Mouse (Mus musculus): ENCODE data around the gene Srgn. TPM values are rescaled to one million over a fixed set of nuclear protein-coding genes. Genes with fewer than 3 reads are reported as not detected.

The Srgn gene
- total RNA-seq, 2 experiments from 2014 or later, result 7.1 to 9.7 TPM

DNA sequence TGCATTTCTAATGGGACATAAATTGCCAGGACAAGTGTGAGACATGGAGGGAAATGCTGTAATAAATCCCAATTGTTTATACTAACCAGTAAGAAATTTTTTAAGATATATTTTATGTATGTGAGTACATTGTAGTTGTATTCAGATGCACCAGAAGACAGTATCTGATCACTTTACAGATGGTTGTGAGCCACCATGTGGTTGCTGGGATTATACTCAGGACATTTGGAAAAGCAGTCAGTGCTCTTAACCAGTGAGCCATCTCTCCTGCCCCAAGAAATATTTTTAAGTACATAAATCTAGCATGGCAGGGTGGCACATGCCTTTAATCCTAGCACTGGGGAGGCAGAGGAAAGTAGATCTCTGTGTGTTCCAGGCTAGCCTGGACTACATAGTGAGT lies 18.5 kb upstream of the Srgn start:
- peak; percentile 8 for TF ChIP-seq CTCF (IDR thresholded peaks at IDR 0.05)
- no peak for DNase-seq (ENCODE audit: extremely low spot score in 1 of 2, low spot score in 2 of 2)
- no peak overlapping the region for H3K27ac ChIP-seq
- intact Hi-C loops (cut with DNase I), result no loop called here
- no peak overlapping the region for H3K4me3 ChIP-seq

DNA sequence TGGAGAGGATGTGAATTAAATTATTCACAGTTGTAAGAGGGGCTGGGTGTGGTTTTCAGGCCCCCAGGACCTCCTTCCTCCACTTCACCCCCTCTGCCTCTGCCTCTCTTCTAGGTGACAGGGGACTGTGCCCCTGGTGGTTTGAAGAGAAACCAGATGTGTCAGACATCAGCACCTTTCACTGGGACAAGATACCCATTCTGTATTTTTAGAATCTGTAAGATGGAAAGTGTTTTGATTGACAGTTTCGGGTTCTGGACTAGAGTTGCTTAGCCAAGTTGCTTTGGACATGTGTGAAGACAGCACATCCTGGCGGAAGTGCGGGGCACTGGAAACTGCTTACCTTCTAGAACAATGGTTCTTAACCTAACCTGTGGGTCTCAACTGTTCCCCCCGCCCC lies 17.1 kb upstream of the Srgn start:
- H3K27ac ChIP-seq, result no peak overlapping the region
- intact Hi-C loops (cut with DNase I), result no loop called here
- no peak for DNase-seq (ENCODE audit: extremely low spot score in 1 of 2, low spot score in 2 of 2)
- no peak overlapping the region for H3K4me3 ChIP-seq
- no peak for TF ChIP-seq CTCF (IDR thresholded peaks at IDR 0.05)

DNA sequence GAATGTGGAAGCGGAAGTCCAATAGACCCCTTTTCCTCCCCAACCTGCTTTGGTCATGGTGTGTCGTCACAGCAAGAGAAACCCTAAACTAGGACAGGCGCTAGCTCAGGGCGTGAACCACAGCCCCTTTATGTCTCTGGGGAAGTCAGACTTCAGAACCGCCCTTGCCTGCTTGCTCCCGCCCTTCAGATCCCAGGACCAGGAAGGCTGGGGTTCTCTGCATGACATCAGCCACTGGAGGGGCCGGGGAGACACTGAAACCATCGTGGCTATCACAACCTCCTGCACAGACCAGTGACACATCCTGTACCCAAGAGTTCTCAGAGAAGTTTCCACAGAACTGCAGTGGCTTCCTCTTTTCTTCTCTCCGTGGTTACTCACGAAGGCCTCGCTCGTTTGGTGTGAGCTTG lies 16.2 kb upstream of the Srgn start:
- no peak for TF ChIP-seq CTCF (IDR thresholded peaks at IDR 0.05)
- DNase-seq (ENCODE audit: extremely low spot score in 1 of 2, low spot score in 2 of 2), result no peak
- intact Hi-C loops (cut with DNase I), result no loop called here
- H3K4me3 ChIP-seq, result no peak overlapping the region
- no peak overlapping the region for H3K27ac ChIP-seq

DNA sequence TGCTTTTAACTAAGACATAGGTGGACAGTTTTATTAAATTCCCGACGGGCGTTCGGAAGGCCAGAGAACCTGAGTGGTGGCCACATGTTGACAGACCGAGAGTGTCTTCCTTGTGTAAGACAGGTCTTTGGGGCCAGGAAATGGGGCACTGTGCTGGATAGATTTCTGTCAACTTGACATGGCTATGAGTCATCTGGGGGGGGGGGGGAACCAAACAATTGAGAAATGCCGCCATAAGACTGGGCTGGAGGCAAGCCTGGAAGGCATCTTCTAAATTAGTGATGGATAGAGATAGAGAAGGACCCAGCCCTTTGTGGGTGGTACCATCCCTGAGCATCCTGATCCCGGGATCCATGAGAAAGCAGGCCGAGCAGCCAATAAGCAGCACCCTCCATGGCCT lies 15.7 kb upstream of the Srgn start:
- Histone ChIP-seq H3K27ac (no peak overlapping the region), H3K4me3 (no peak overlapping the region)
- no peak for TF ChIP-seq CTCF (IDR thresholded peaks at IDR 0.05)
- DNase-seq (ENCODE audit: extremely low spot score in 1 of 2, low spot score in 2 of 2), result no peak
- intact Hi-C loops (cut with DNase I), result no loop called here

DNA sequence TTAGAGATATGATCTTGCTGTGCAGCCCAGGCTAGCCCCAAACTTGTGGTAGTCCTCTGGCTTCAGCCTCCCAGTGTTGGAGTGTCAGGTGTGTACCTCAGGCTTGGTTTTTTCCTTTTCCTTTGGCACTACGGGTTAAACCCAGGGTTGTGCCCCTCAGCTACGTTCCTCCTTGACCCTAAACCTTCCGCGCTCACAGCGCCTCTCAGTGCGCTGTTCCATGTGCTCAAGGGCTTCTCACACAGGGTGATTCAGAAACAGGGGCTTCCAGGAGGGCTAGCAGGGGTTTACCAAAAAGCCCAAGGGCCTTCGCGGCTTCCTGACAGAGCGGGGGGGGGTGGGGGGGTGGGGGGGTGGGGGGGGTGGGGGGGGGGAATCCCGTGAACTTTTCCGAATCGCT lies 15.3 kb upstream of the Srgn start:
- TF ChIP-seq CTCF (IDR thresholded peaks at IDR 0.05), result no peak
- intact Hi-C loops (cut with DNase I), result no loop called here
- H3K4me3 ChIP-seq, result no peak overlapping the region
- no peak for DNase-seq (ENCODE audit: extremely low spot score in 1 of 2, low spot score in 2 of 2)
- no peak overlapping the region for H3K27ac ChIP-seq

DNA sequence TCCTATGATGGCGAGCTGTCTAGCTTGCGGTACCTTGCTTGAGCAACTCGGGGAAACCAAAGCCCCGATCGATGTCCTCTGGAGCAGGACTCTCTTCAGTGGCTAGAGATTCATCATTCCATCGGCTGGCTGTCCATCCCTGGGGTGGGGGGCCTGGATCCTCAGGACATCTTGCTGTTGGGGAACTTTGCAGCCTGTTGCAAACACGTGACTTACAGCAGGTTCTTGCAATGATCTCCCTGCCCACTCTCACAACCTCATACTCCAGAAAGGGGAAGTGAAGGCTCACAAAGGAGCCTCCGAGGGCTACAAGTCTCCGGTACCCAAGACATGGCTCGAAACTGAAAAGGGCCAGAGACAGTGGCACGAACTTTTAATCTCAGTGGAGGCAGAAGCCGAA lies 14.2 kb upstream of the Srgn start:
- intact Hi-C loops (cut with DNase I), result no loop called here
- TF ChIP-seq CTCF (IDR thresholded peaks at IDR 0.05), result no peak
- Histone ChIP-seq H3K4me3 (no peak overlapping the region), H3K27ac (no peak overlapping the region)
- no peak for DNase-seq (ENCODE audit: extremely low spot score in 1 of 2, low spot score in 2 of 2)

DNA sequence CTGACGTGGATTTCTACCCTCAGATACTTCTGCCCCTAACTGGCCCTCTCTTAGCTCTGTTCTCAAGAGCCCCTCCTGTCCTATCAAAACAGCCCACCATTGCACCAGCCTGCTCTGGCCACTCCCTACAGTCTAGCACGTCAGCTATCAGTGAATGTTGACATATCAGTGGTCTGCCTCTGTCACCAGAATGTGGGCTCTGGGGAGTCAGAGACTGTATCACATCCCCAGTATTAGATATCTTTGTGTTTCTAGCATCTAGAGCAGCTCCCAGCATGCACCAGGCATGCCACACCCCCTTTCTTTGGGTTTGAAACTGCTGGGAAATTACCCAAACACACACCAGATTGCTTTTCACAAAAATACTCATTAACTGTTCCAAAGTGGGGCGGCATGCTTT lies 13.5 kb upstream of the Srgn start:
- Histone ChIP-seq H3K4me3 (no peak overlapping the region), H3K27ac (no peak overlapping the region)
- TF ChIP-seq CTCF (IDR thresholded peaks at IDR 0.05), result no peak
- intact Hi-C loops (cut with DNase I), result no loop called here
- no peak for DNase-seq (ENCODE audit: extremely low spot score in 1 of 2, low spot score in 2 of 2)

DNA sequence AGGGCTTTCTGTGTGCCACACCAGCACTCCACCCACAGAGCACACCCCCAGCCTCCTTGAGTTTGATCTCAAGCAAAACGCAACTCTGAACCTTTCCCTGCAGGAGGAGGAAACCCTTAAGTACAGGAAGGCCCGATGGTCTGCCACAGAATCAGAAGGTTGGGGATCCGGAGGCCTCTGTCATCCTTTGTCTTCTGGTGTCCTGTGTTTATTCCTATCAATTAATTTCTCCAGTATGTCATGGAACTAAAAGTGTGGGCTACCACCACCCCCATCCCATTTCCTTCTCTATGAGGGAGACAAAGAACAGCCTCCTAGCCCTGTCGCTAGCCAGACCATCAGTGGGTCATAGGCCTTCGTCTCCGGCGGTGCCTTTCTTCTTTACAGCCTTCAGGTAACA lies 7.3 kb upstream of the Srgn start:
- no peak overlapping the region for H3K4me3 ChIP-seq
- no peak for TF ChIP-seq CTCF (IDR thresholded peaks at IDR 0.05)
- intact Hi-C loops (cut with DNase I), result no loop called here
- H3K27ac ChIP-seq, result no peak overlapping the region
- DNase-seq (ENCODE audit: extremely low spot score in 1 of 2, low spot score in 2 of 2), result no peak

DNA sequence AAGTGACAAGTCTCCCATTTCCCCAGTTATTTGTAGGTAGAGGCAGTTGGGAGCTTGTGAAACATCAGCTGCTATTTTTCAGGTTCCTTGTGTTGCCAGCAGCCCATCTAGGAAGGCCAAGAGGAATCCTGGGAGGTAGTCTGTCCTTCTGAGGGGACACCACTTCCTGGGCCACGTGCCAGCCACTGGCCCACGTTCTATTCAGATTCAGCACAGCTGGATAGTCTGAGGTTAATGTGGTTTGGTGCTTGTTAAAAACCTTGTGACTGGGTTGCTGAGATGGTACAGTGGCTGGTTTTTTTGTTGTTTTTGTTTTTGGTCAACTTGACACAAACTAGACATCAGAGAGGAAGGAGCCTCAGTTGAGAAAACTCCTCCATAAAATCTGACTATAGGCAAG lies 5.6 kb upstream of the Srgn start:
- intact Hi-C loops (cut with DNase I), result no loop called here
- TF ChIP-seq CTCF (IDR thresholded peaks at IDR 0.05), result no peak
- Histone ChIP-seq H3K27ac (no peak overlapping the region), H3K4me3 (no peak overlapping the region)
- DNase-seq (ENCODE audit: extremely low spot score in 1 of 2, low spot score in 2 of 2), result no peak

DNA sequence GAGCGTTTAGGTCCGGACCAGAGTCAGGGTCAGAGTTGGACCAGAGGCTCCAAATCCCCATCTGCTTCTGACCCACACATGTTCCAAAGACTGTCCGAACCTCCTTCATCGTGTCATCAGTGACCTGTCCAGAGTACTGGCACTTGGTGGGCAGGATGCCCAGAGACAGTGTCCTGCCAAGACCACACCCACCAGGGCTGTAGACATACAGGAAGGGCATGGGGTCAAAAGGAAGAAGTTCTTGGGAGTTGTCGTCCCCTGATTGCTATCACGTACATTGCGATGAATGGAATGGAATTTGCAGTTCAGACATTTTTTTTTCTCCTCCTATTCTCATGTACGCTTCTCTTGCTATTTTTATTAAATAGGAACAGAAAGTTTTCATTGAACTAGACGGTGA lies 2.9 kb upstream of the Srgn start:
- H3K4me3 ChIP-seq, result no peak overlapping the region
- H3K27ac ChIP-seq, result no peak overlapping the region
- DNase-seq (ENCODE audit: extremely low spot score in 1 of 2, low spot score in 2 of 2), result no peak
- intact Hi-C loops (cut with DNase I), result no loop called here
- TF ChIP-seq CTCF (IDR thresholded peaks at IDR 0.05), result no peak

DNA sequence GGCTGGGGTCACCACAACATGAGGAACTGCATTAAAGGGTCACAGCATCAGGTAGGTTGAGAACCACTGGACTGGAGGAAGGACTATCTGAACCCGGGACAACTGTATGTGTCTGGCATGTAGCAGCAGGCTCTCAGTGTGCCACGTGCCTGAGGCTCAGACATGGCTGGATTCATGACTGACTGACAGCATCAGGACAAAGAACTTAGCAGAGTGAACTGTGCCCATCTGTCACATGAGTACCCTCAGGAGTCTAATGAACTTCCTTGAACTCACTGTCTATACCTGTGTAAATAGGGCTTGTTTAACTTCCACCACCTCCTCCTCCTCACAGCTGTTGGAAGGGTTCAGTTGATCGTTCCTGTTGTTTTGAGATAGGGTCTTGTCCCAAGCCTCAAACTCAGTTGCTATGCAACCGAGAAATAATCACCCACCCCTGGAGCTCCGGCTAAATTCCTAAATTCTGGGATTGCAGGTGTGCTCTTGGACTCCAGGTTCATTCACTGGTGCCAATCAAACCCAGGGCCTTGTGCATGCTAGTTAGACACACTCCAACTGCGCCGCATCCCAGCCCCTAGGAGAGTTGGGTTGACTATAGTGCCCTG lies 4.8 kb downstream of the Srgn start:
- Histone ChIP-seq H3K27ac (no peak overlapping the region), H3K4me3 (no peak overlapping the region)
- TF ChIP-seq CTCF (IDR thresholded peaks at IDR 0.05), result no peak
- no peak for DNase-seq (ENCODE audit: extremely low spot score in 1 of 2, low spot score in 2 of 2)
- intact Hi-C loops (cut with DNase I), result no loop called here

DNA sequence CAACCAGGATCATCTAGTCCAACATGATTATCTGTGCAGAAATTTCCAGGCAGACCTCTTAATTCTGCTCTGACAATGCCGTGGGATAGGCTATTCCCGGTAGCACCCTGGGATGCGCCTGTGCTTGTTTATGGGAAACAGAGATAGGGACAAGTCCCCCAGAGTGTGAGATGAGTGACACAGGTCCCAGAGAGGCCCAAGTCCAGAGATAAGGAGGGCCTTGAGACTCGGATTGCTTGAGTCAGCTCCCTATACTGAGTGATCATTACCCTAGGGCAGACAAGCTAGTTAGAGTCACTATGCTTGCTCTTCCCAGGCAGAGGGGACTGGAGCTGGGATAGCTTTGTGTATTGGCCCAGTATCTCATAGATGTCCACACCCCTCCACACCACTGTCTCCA lies 5.5 kb downstream of the Srgn start:
- Histone ChIP-seq H3K4me3 (no peak overlapping the region), H3K27ac (no peak overlapping the region)
- no peak for DNase-seq (ENCODE audit: extremely low spot score in 1 of 2, low spot score in 2 of 2)
- no peak for TF ChIP-seq CTCF (IDR thresholded peaks at IDR 0.05)
- intact Hi-C loops (cut with DNase I), result no loop called here

DNA sequence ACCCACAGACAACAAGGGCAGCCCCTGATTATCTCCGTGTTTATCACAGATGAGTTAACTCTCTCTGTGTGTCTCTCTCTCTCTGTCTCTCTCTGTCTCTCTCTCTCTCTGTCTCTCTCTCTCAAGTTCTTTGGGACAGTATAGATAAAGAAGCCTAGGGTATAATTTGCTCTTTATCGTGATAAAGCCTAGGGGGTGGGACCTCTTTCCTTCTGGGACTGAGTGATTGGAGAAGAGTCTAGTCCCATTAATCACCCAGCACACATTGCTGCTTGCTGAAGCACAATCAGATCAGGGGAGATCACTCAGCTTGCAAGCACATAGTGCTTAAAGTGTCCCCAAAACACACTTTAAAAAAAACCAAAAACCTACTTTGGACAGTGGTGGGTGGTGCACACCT lies 6.3 kb downstream of the Srgn start:
- intact Hi-C loops (cut with DNase I), result no loop called here
- H3K27ac ChIP-seq, result no peak overlapping the region
- no peak for DNase-seq (ENCODE audit: extremely low spot score in 1 of 2, low spot score in 2 of 2)
- TF ChIP-seq CTCF (IDR thresholded peaks at IDR 0.05), result no peak
- no peak overlapping the region for H3K4me3 ChIP-seq

DNA sequence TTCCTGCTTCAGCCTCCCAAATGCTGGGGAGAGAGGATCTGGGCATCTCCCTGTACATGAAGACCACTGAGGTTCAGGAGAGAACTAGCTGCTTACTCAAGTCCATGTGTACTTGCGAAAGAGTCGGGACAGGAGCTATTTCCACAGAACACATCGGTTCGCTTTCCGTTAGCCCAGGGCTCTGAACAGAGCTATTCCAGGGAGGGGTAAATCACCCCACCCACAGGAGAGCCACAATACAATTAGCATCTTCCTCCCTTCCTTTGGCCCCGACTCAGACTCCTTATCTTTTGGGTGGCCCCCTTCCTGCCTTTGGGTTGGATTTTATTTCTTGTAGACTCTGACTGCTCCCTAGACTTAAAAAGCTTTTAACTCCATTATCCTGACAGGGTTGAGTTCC lies 9.7 kb downstream of the Srgn start:
- DNase-seq (ENCODE audit: extremely low spot score in 1 of 2, low spot score in 2 of 2), result no peak
- Histone ChIP-seq H3K4me3 (no peak overlapping the region), H3K27ac (no peak overlapping the region)
- intact Hi-C loops (cut with DNase I), result no loop called here
- no peak for TF ChIP-seq CTCF (IDR thresholded peaks at IDR 0.05)
